Mouse (Mus musculus): ENCODE data around the gene Fat4. TPM values are rescaled to one million over a fixed set of nuclear protein-coding genes. Genes with fewer than 3 reads are reported as not detected.
A peak's percentile ranks its signal among the peaks of the same experiment; 100 is the strongest.

The Fat4 gene
- total and polyA plus RNA-seq, 2 experiments from 2014 or later: 4.2 to 66.0 TPM

GRCm38 (mm10) chr3:38884276-38884675 is 2.5 kb upstream of the Fat4 start:
- peak overlapping the region; percentile 93 for H3K4me2 ChIP-seq (ENCODE audit: low read depth, low read length)
- peak; percentile 91 for TF ChIP-seq CTCF (IDR thresholded peaks at IDR 0.05; ENCODE audit: low read depth)
- H3K9me3 ChIP-seq (ENCODE audit: low read length): no peaks in the 10 kb centered on the region
- 1% methylated on average over 6 of the region's 6 CpGs for WGBS
- no peaks in the 10 kb centered on the region for H3K36me3 ChIP-seq (ENCODE audit: insufficient read depth, low read length)
- H3K27me3 ChIP-seq (ENCODE audit: insufficient read depth, low read length): no peaks in the 10 kb centered on the region
- no peaks in the 10 kb centered on the region for H3K4me1 ChIP-seq (ENCODE audit: insufficient read depth, low read length)
- ATAC-seq (no peak), DNase-seq (ENCODE audit: low spot score) (peak; percentile 94)
- peak overlapping the region; percentile 45 for H3K9ac ChIP-seq (replicated peaks; ENCODE audit: low read length)
- H3K27ac ChIP-seq: peak overlapping the region; percentile 32; the same call in 1 of the 2 replicates
- H3K4me3 ChIP-seq (ENCODE audit: low read length): peak overlapping the region; percentile 88

GRCm38 (mm10) chr3:38884919-38885418 is 1.8 kb upstream of the Fat4 start:
- Histone ChIP-seq H3K27ac (peak overlapping the region; percentile 87), H3K4me2 (ENCODE audit: low read depth, low read length) (peak overlapping the region; percentile 93), H3K4me1 (ENCODE audit: insufficient read depth, low read length) (no peaks in the 10 kb centered on the region), H3K9ac (replicated peaks; ENCODE audit: low read length) (peak overlapping the region; percentile 70), H3K36me3 (ENCODE audit: insufficient read depth, low read length) (no peaks in the 10 kb centered on the region), H3K4me3 (ENCODE audit: low read length) (peak overlapping the region; percentile 88), H3K9me3 (ENCODE audit: low read length) (no peaks in the 10 kb centered on the region), H3K27me3 (ENCODE audit: insufficient read depth, low read length) (no peaks in the 10 kb centered on the region)
- ATAC-seq: peak; percentile 44
- under 1% methylated on average over 24 of the region's 24 CpGs for WGBS
- TF ChIP-seq CTCF (IDR thresholded peaks at IDR 0.05; ENCODE audit: low read depth): no peak
- DNase-seq (ENCODE audit: low spot score): peak; percentile 73

- under 1% methylated on average over 49 of the region's 56 CpGs for WGBS
- H3K9me3 ChIP-seq (ENCODE audit: low read length): no peaks in the 10 kb centered on the region
- peak overlapping the region; percentile 87 for H3K27ac ChIP-seq
- DNase-seq (ENCODE audit: low spot score): peak; percentile 88
- H3K4me1 ChIP-seq (ENCODE audit: insufficient read depth, low read length): no peaks in the 10 kb centered on the region
- TF ChIP-seq CTCF (IDR thresholded peaks at IDR 0.05; ENCODE audit: low read depth): no peak; the same call in 1 of the 2 replicates
- H3K9ac ChIP-seq (replicated peaks; ENCODE audit: low read length): peak overlapping the region; percentile 70
- peak overlapping the region; percentile 93 for H3K4me2 ChIP-seq (ENCODE audit: low read depth, low read length)
- H3K4me3 ChIP-seq (ENCODE audit: low read length): peak overlapping the region; percentile 88
- ATAC-seq: peak; percentile 87
- no peaks in the 10 kb centered on the region for H3K27me3 ChIP-seq (ENCODE audit: insufficient read depth, low read length)
- H3K36me3 ChIP-seq (ENCODE audit: insufficient read depth, low read length): no peaks in the 10 kb centered on the region
These were observed 1.2 kb upstream of the Fat4 start for GRCm38 (mm10) chr3:38885481-38886001.

- no peaks in the 10 kb centered on the region for H3K4me1 ChIP-seq (ENCODE audit: insufficient read depth, low read length)
- peak; percentile 2; the same call in 1 of the 2 replicates for ATAC-seq
- TF ChIP-seq CTCF (IDR thresholded peaks at IDR 0.05; ENCODE audit: low read depth): no peak
- H3K27me3 ChIP-seq (ENCODE audit: insufficient read depth, low read length): no peaks in the 10 kb centered on the region
- DNase-seq (ENCODE audit: low spot score): peak; percentile 66
- peak overlapping the region; percentile 93 for H3K4me2 ChIP-seq (ENCODE audit: low read depth, low read length)
- peak overlapping the region; percentile 87 for H3K27ac ChIP-seq
- peak overlapping the region; percentile 88 for H3K4me3 ChIP-seq (ENCODE audit: low read length)
- WGBS: under 1% methylated on average over 58 of the region's 60 CpGs
- peak overlapping the region; percentile 70 for H3K9ac ChIP-seq (replicated peaks; ENCODE audit: low read length)
- H3K36me3 ChIP-seq (ENCODE audit: insufficient read depth, low read length): no peaks in the 10 kb centered on the region; the same call in 1 of the 2 replicates
- H3K9me3 ChIP-seq (ENCODE audit: low read length): no peaks in the 10 kb centered on the region
These were observed 499 bp upstream of the Fat4 start for GRCm38 (mm10) chr3:38886061-38886821.

GRCm38 (mm10) chr3:38887381-38887991 is 746 bp downstream of the Fat4 start:
- TF ChIP-seq CTCF (IDR thresholded peaks at IDR 0.05; ENCODE audit: low read depth): peak; percentile 69
- H3K27me3 ChIP-seq (ENCODE audit: insufficient read depth, low read length): no peaks in the 10 kb centered on the region
- no peaks in the 10 kb centered on the region; the same call in 1 of the 2 replicates for H3K36me3 ChIP-seq (ENCODE audit: insufficient read depth, low read length)
- under 1% methylated on average over 47 of the region's 47 CpGs for WGBS
- no peaks in the 10 kb centered on the region for H3K9me3 ChIP-seq (ENCODE audit: low read length)
- ATAC-seq (peak; percentile 33), DNase-seq (ENCODE audit: low spot score) (peak; percentile 81)
- H3K4me3 ChIP-seq (ENCODE audit: low read length): peak overlapping the region; percentile 88
- H3K4me2 ChIP-seq (ENCODE audit: low read depth, low read length): peak overlapping the region; percentile 93
- 0 out of 2 replicates have a peak, but pooled peaks cover 6% of the 10 kb centered on the region for H3K4me1 ChIP-seq (ENCODE audit: insufficient read depth, low read length)
- H3K9ac ChIP-seq (replicated peaks; ENCODE audit: low read length): peak overlapping the region; percentile 70
- H3K27ac ChIP-seq: peak overlapping the region; percentile 87

- peak overlapping the region; percentile 88 for H3K4me3 ChIP-seq (ENCODE audit: low read length)
- H3K27me3 ChIP-seq (ENCODE audit: insufficient read depth, low read length): no peaks in the 10 kb centered on the region
- peak overlapping the region; percentile 87 for H3K27ac ChIP-seq
- no peaks in the 10 kb centered on the region; the same call in 1 of the 2 replicates for H3K36me3 ChIP-seq (ENCODE audit: insufficient read depth, low read length)
- DNase-seq (ENCODE audit: low spot score): peak; percentile 81
- H3K4me1 ChIP-seq (ENCODE audit: insufficient read depth, low read length): 0 out of 2 replicates have a peak, but pooled peaks cover 12% of the 10 kb centered on the region
- WGBS: 10% methylated on average over 24 of the region's 24 CpGs
- peak; percentile 25 for ATAC-seq
- peak overlapping the region; percentile 70 for H3K9ac ChIP-seq (replicated peaks; ENCODE audit: low read length)
- peak; percentile 81 for TF ChIP-seq CTCF (IDR thresholded peaks at IDR 0.05; ENCODE audit: low read depth)
- no peaks in the 10 kb centered on the region for H3K9me3 ChIP-seq (ENCODE audit: low read length)
- H3K4me2 ChIP-seq (ENCODE audit: low read depth, low read length): peak overlapping the region; percentile 93
These were observed 1.4 kb downstream of the Fat4 start for GRCm38 (mm10) chr3:38888111-38888510.

All from hindbrain, postnatal 0 days (tissue).